Mouse (Mus musculus) limb, embryonic 11.5 days (tissue): ENCODE results near the gene Ntn1. TPM values are rescaled to one million over a fixed set of nuclear protein-coding genes. Genes with fewer than 3 reads are reported as not detected.

ENCODE experiments used
- ATAC-seq: fragments of 200-750 bp; cut with Nextera tagmentation; 2 replicates; pipeline ENCODE4 v1.8.0; 2017; ENCODE audit warnings: low read depth; ENCODE audit not compliant: insufficient number of reproducible peaks, low FRiP score, low TSS enrichment
- DNase-seq: peaks from one replicate; pipeline ENCODE4 v3.0.0-alpha.2; 2015; ENCODE audit warnings: low spot score
- H3K27ac ChIP-seq: fragments of 300-500 bp; sonication (generic); replicated peaks from 2 replicates; pipeline ENCODE4 v1.5.1; 2014; ENCODE audit warnings: low read depth, mild to moderate bottlenecking, low read length
- H3K27me3 ChIP-seq: fragments of 300-500 bp; sonication (generic); 2 replicates; pipeline ENCODE4 v1.6.1; 2014; ENCODE audit warnings: mild to moderate bottlenecking, low read length, mixed read lengths; ENCODE audit not compliant: control insufficient read depth, insufficient read depth
- H3K36me3 ChIP-seq: fragments of 300-500 bp; sonication (generic); 2 replicates; pipeline ENCODE4 v1.6.1; 2014; ENCODE audit warnings: mild to moderate bottlenecking, low read length, moderate library complexity, mixed read lengths; ENCODE audit not compliant: control insufficient read depth, insufficient read depth
- H3K4me1 ChIP-seq: fragments of 300-500 bp; sonication (generic); 2 replicates; pipeline ENCODE4 v1.6.1; 2014; ENCODE audit warnings: low read length, mixed read lengths; ENCODE audit not compliant: control insufficient read depth, insufficient read depth
- H3K4me2 ChIP-seq: fragments of 300-500 bp; sonication (generic); 2 replicates; pipeline ENCODE4 v1.6.1; 2014; ENCODE audit warnings: low read depth, mild to moderate bottlenecking, moderate library complexity; ENCODE audit not compliant: severe bottlenecking
- H3K4me3 ChIP-seq: fragments of 300-500 bp; sonication (generic); 2 replicates; pipeline ENCODE4 v1.5.1; 2014; ENCODE audit warnings: low read depth, low read length
- H3K9ac ChIP-seq: fragments of 300-500 bp; sonication (generic); 2 replicates; pipeline ENCODE4 v1.6.1; 2014; ENCODE audit warnings: mild to moderate bottlenecking, low read length
- H3K9me3 ChIP-seq: fragments of 300-500 bp; sonication (generic); 2 replicates; pipeline ENCODE4 v1.6.1; 2016; ENCODE audit warnings: low read length; ENCODE audit not compliant: control insufficient read depth
- WGBS: fragments of 180-500 bp; shearing (Covaris S2); extraction: QIAGEN DNeasy Blood & Tissue Kit; methylation state at CpG from one replicate; pipeline ENCODE4 v1.1.7; 2014; 5-methylcytosine and 5-hydroxymethylcytosine counted together
- polyA plus RNA-seq: library from polyadenylated mRNA; unstranded; fragments of >200 nt; fragmentation: Nextera tagmentation; extraction: Ambion mirVana; gene quantifications from 2 replicates; pipeline ENCODE4 v1.2.1, GENCODE M21; 2014

Ntn1 gene
- polyA plus RNA-seq, 1 experiment from 2014 or later, result 3.3 TPM

- Histone ChIP-seq H3K36me3 (no peaks in the 10 kb centered on the region), H3K4me3 (no peak overlapping the region), H3K4me1 (peaks cover 40% of the 10 kb centered on the region), H3K27me3 (no peaks in the 10 kb centered on the region), H3K27ac (no peak overlapping the region), H3K9ac (no peak overlapping the region), H3K9me3 (no peaks in the 10 kb centered on the region), H3K4me2 (no peak overlapping the region)
- WGBS, result 67% methylated on average over 5 of the region's 5 CpGs
- DNase-seq, result no peak
- no peak for ATAC-seq
Measured at GRCm38 (mm10) chr11:68204407-68204806, 196.2 kb downstream of the Ntn1 start.

- DNase-seq, result peak; percentile 40
Measured at GRCm38 (mm10) chr11:68203658-68204315, 196.8 kb downstream of the Ntn1 start.

GRCm38 (mm10) chr11:68202561-68202960, 198.1 kb downstream of the Ntn1 start:
- no peak overlapping the region for H3K9ac ChIP-seq
- H3K4me3 ChIP-seq, result no peak overlapping the region
- WGBS, result 60% methylated on average over 10 of the region's 10 CpGs
- ATAC-seq, result no peak
- H3K27me3 ChIP-seq, result no peaks in the 10 kb centered on the region
- no peaks in the 10 kb centered on the region for H3K9me3 ChIP-seq
- no peak overlapping the region for H3K4me2 ChIP-seq
- H3K4me1 ChIP-seq, result peaks cover 44% of the 10 kb centered on the region
- no peak overlapping the region for H3K27ac ChIP-seq
- no peak for DNase-seq
- no peaks in the 10 kb centered on the region for H3K36me3 ChIP-seq

More at GRCm38 (mm10) chr11:68203658-68204315, 196.8 kb downstream of the Ntn1 start:
- no peaks in the 10 kb centered on the region for H3K27me3 ChIP-seq
- H3K4me1 ChIP-seq, result peaks cover 40% of the 10 kb centered on the region
- WGBS, result 40% methylated on average over 10 of the region's 10 CpGs
- H3K9ac ChIP-seq, result no peak overlapping the region
- H3K27ac ChIP-seq, result 0 out of 2 replicates have a peak overlapping the region, but pooled peaks have one; percentile 30
- no peaks in the 10 kb centered on the region for H3K36me3 ChIP-seq
- H3K4me2 ChIP-seq, result no peak overlapping the region
- no peak for ATAC-seq
- H3K9me3 ChIP-seq, result no peaks in the 10 kb centered on the region
- no peak overlapping the region for H3K4me3 ChIP-seq

GRCm38 (mm10) chr11:68201811-68202459, 198.7 kb downstream of the Ntn1 start:
- Histone ChIP-seq H3K27ac (no peak overlapping the region), H3K4me2 (no peak overlapping the region), H3K27me3 (no peaks in the 10 kb centered on the region), H3K9me3 (no peaks in the 10 kb centered on the region), H3K36me3 (no peaks in the 10 kb centered on the region), H3K4me3 (no peak overlapping the region), H3K9ac (no peak overlapping the region), H3K4me1 (peaks cover 48% of the 10 kb centered on the region)
- 82% methylated on average over 10 of the region's 10 CpGs for WGBS
- ATAC-seq, result no peak
- DNase-seq, result no peak

GRCm38 (mm10) chr11:68201063-68201462, 199.6 kb downstream of the Ntn1 start:
- no peak for ATAC-seq
- WGBS, result 65% methylated on average over 1 of the region's 1 CpGs
- Histone ChIP-seq H3K27ac (no peak overlapping the region), H3K4me3 (no peak overlapping the region), H3K4me2 (no peak overlapping the region), H3K27me3 (no peaks in the 10 kb centered on the region), H3K4me1 (peaks cover 57% of the 10 kb centered on the region), H3K36me3 (no peaks in the 10 kb centered on the region), H3K9me3 (no peaks in the 10 kb centered on the region), H3K9ac (no peak overlapping the region)
- DNase-seq, result no peak

GRCm38 (mm10) chr11:68200500-68200899, 200.1 kb downstream of the Ntn1 start:
- H3K9ac ChIP-seq, result no peak overlapping the region
- H3K27me3 ChIP-seq, result no peaks in the 10 kb centered on the region
- DNase-seq (no peak), ATAC-seq (no peak)
- no peaks in the 10 kb centered on the region for H3K9me3 ChIP-seq
- no peak overlapping the region for H3K4me3 ChIP-seq
- no peak overlapping the region for H3K4me2 ChIP-seq
- 77% methylated on average over 4 of the region's 4 CpGs for WGBS
- H3K4me1 ChIP-seq, result peaks cover 62% of the 10 kb centered on the region
- no peaks in the 10 kb centered on the region for H3K36me3 ChIP-seq
- no peak overlapping the region for H3K27ac ChIP-seq

- H3K36me3 ChIP-seq, result no peaks in the 10 kb centered on the region
- H3K9ac ChIP-seq, result no peak overlapping the region
- DNase-seq (peak; percentile 52), ATAC-seq (no peak)
- peaks cover 68% of the 10 kb centered on the region for H3K4me1 ChIP-seq
- 28% methylated on average over 10 of the region's 10 CpGs for WGBS
- H3K9me3 ChIP-seq, result no peaks in the 10 kb centered on the region
- H3K4me3 ChIP-seq, result no peak overlapping the region
- H3K27me3 ChIP-seq, result no peaks in the 10 kb centered on the region
- H3K27ac ChIP-seq, result no peak overlapping the region
- no peak overlapping the region for H3K4me2 ChIP-seq
Measured at GRCm38 (mm10) chr11:68199801-68200423, 200.7 kb downstream of the Ntn1 start.

- ATAC-seq, result no peak
- Histone ChIP-seq H3K4me1 (peaks cover 68% of the 10 kb centered on the region), H3K36me3 (no peaks in the 10 kb centered on the region), H3K4me3 (no peak overlapping the region), H3K9me3 (no peaks in the 10 kb centered on the region), H3K4me2 (no peak overlapping the region), H3K27me3 (no peaks in the 10 kb centered on the region), H3K9ac (no peak overlapping the region), H3K27ac (no peak overlapping the region)
- 77% methylated on average over 8 of the region's 8 CpGs for WGBS
- no peak for DNase-seq
Measured at GRCm38 (mm10) chr11:68199103-68199502, 201.5 kb downstream of the Ntn1 start.
